Mouse (Mus musculus) ES-E14 (cell line): ENCODE measurements around the gene Eogt.

Experiments
- CHD2 ChIP-seq: IDR thresholded peaks from 2 replicates; pipeline ENCODE4 v1.6.1; 2014; ENCODE audit warnings: mild to moderate bottlenecking, low read depth, low read length, inconsistent platforms
- HCFC1 ChIP-seq: IDR thresholded peaks from 2 replicates; pipeline ENCODE4 v1.6.1; 2012; ENCODE audit warnings: low read length, inconsistent platforms, borderline replicate concordance; ENCODE audit not compliant: insufficient read depth
- MAFK ChIP-seq: IDR thresholded peaks from 2 replicates; pipeline ENCODE4 v1.6.1; 2014; ENCODE audit warnings: mild to moderate bottlenecking, low read depth, low read length, inconsistent platforms; ENCODE audit not compliant: insufficient read depth
- ZC3H11A ChIP-seq: IDR thresholded peaks from 2 replicates; pipeline ENCODE4 v1.6.1; 2012; ENCODE audit warnings: low read depth, mild to moderate bottlenecking, inconsistent platforms, low read length, borderline replicate concordance
- ZNF384 ChIP-seq: IDR thresholded peaks from 2 replicates; pipeline ENCODE4 v1.6.1; 2012; ENCODE audit warnings: low read depth, low read length, inconsistent platforms

DNA sequence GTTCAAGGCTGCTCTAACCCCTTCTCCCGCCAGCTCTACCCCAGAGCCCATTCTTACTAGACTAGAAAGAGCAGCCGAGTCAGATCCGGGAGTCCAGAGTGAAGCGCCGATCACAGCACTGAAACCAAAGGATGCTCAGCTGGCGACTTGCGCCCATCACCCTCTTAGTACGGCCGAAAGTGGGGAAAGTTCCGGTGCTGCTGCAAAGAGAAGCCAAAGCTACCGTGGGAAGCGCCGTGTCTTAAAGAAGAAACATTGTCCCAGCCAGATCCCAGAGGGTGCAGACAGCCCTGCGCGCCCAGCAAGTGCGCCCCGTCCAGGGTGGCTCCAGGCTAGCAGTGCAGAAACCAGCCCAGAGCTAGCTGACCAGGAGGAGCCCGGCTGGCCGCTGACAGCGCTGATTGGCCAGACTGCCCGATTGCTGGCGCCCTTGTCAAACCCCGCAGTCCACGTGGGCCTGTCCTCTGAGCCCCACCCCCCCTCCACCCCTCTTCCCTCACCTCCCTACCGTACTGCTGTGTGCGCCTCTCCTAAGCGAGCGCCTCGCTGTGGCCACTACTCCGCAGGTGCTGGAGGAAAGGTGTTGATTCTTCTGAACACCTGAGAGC is 88.8 kb downstream of the Eogt start, which contains the start of gene Fam19a4:
- no peak for TF ChIP-seq HCFC1
- TF ChIP-seq CHD2, result no peak
- TF ChIP-seq ZC3H11A, result no peak
- no peak for TF ChIP-seq MAFK
- no peak for TF ChIP-seq ZNF384
